ENCODE assay signal across 8 mouse cellular contexts in genomic region chr4:124701916-124702315, GRCm38 (mm10). TPM values are rescaled to one million over a fixed set of nuclear protein-coding genes. Genes with fewer than 3 reads are reported as not detected.
DNase-seq lines count a peak whose midpoint lies in the region; ATAC-seq lines count a peak whose summit lies in the region.

No protein-coding gene starts in this region.

- H3K4me2 ChIP-seq in heart, embryonic 11.5 days: peak overlapping the region; percentile 94
- peak overlapping the region; percentile 74 for H3K4me2 ChIP-seq in limb, embryonic 15.5 days
- peak overlapping the region; percentile 82 for H3K4me2 ChIP-seq in stomach, embryonic 16.5 days (ENCODE audit: low read depth, low read length)

- H3K4me3 ChIP-seq in megakaryocyte, embryonic 14.5 days (replicated peaks): peak overlapping the region; percentile 94
- peak overlapping the region; percentile 90 for H3K4me3 ChIP-seq in heart, embryonic 11.5 days (ENCODE audit: low read depth, low read length)
- peak overlapping the region; percentile 88 for H3K4me3 ChIP-seq in limb, embryonic 15.5 days
- H3K4me3 ChIP-seq in stomach, embryonic 16.5 days (replicated peaks; ENCODE audit: low read length): peak overlapping the region; percentile 92

- no peak for ATAC-seq in megakaryocyte, adult 5-6 weeks (ENCODE audit: poor library complexity, severe bottlenecking)
- no peak for ATAC-seq in heart, embryonic 11.5 days (replicated peaks; ENCODE audit: insufficient number of reproducible peaks, low FRiP score, low TSS enrichment)
- no peak for ATAC-seq in limb, embryonic 15.5 days (ENCODE audit: insufficient number of reproducible peaks, low FRiP score, low TSS enrichment, low read depth)
- ATAC-seq in stomach, embryonic 16.5 days (ENCODE audit: insufficient read depth, low FRiP score): no peak
- no peak for ATAC-seq in inflammation-experienced regulatory T-cells, adult 6 months

- H3K9me3 ChIP-seq in megakaryocyte, embryonic 14.5 days: no peaks in the 10 kb centered on the region
- no peaks in the 10 kb centered on the region for H3K9me3 ChIP-seq in heart, embryonic 11.5 days (replicated peaks; ENCODE audit: control insufficient read depth, low read length)
- no peaks in the 10 kb centered on the region for H3K9me3 ChIP-seq in limb, embryonic 15.5 days
- no peaks in the 10 kb centered on the region for H3K9me3 ChIP-seq in stomach, embryonic 16.5 days (replicated peaks; ENCODE audit: control insufficient read depth, low read length)

- no peak for DNase-seq in T-cell, adult 2 months (ENCODE audit: low spot score)
- no peak for DNase-seq in c-Kit-positive CD71-positive TER-119-positive erythroid progenitor cells, embryonic 14.5 days (ENCODE audit: low spot score)

- H3K4me1 ChIP-seq in megakaryocyte, embryonic 14.5 days: peaks cover 89% of the 10 kb centered on the region
- H3K4me1 ChIP-seq in heart, embryonic 11.5 days (ENCODE audit: control insufficient read depth, insufficient read depth, low read length): peaks cover 41% of the 10 kb centered on the region
- peaks cover 60% of the 10 kb centered on the region for H3K4me1 ChIP-seq in limb, embryonic 15.5 days
- peaks cover 39% of the 10 kb centered on the region for H3K4me1 ChIP-seq in stomach, embryonic 16.5 days (ENCODE audit: control insufficient read depth, insufficient read depth, low read length)

- 42% methylated on average over 4 of the region's 5 CpGs for WGBS in heart, embryonic 11.5 days (ENCODE audit: insufficient replicate concordance)
- WGBS in limb, embryonic 15.5 days: 23% methylated on average over 5 of the region's 5 CpGs
- 25% methylated on average over 5 of the region's 5 CpGs for WGBS in stomach, embryonic 16.5 days

- peaks cover 58% of the 10 kb centered on the region for H3K36me3 ChIP-seq in megakaryocyte, embryonic 14.5 days (replicated peaks; ENCODE audit: low read length)
- H3K36me3 ChIP-seq in heart, embryonic 11.5 days (ENCODE audit: control insufficient read depth, insufficient read depth, low read length): 0 out of 2 replicates have a peak, but pooled peaks cover 4% of the 10 kb centered on the region
- peaks cover 13% of the 10 kb centered on the region for H3K36me3 ChIP-seq in limb, embryonic 15.5 days
- 0 out of 2 replicates have a peak, but pooled peaks cover 4% of the 10 kb centered on the region for H3K36me3 ChIP-seq in stomach, embryonic 16.5 days (ENCODE audit: control insufficient read depth, insufficient read depth, low read length)

- peak overlapping the region; percentile 41 for H3K27ac ChIP-seq in heart, embryonic 11.5 days (ENCODE audit: low read depth, low read length)
- peak overlapping the region; percentile 96 for H3K27ac ChIP-seq in limb, embryonic 15.5 days
- H3K27ac ChIP-seq in stomach, embryonic 16.5 days (ENCODE audit: low read length): peak overlapping the region; percentile 95

- H3K9ac ChIP-seq in heart, embryonic 11.5 days (ENCODE audit: low read depth, low read length): peak overlapping the region; percentile 86; the same call in 1 of the 2 replicates
- peak overlapping the region; percentile 89; the same call in 1 of the 2 replicates for H3K9ac ChIP-seq in limb, embryonic 15.5 days
- H3K9ac ChIP-seq in stomach, embryonic 16.5 days (ENCODE audit: low read length): peak overlapping the region; percentile 97

- H3K27me3 ChIP-seq in megakaryocyte, embryonic 14.5 days (replicated peaks): no peaks in the 10 kb centered on the region
- no peaks in the 10 kb centered on the region for H3K27me3 ChIP-seq in heart, embryonic 11.5 days (ENCODE audit: control insufficient read depth, insufficient read depth, low read length)
- no peaks in the 10 kb centered on the region for H3K27me3 ChIP-seq in limb, embryonic 15.5 days
- H3K27me3 ChIP-seq in stomach, embryonic 16.5 days (ENCODE audit: control insufficient read depth, insufficient read depth, low read length): no peaks in the 10 kb centered on the region

RNA-seq across cellular contexts. Expression of gene Fhl3, which starts 1.4 kb away (rescaled TPM):
- polyA plus RNA-seq in megakaryocyte, embryonic 14.5 days (2012; ENCODE audit: insufficient read depth, low replicate concordance): 122 and 166 TPM in 2 replicates
- 11.5 and 11.7 TPM in 2 replicates for total RNA-seq in megakaryocyte, adult 5-6 weeks (2015)
- 4.2 and 5.0 TPM in 2 replicates for total RNA-seq in megakaryocyte, adult 5-6 weeks (2017)
- polyA plus RNA-seq in heart, embryonic 11.5 days (2014; fragmentation: Nextera tagmentation; extraction: Ambion mirVana): 6.3 and 6.4 TPM in 2 replicates
- polyA plus RNA-seq in limb, embryonic 15.5 days (2015; fragmentation: Nextera tagmentation; extraction: Ambion mirVana): 11.5 and 15.4 TPM in 2 replicates
- 10.1 and 10.8 TPM in 2 replicates for polyA plus RNA-seq in stomach, embryonic 16.5 days (2015; fragmentation: Nextera tagmentation; extraction: Ambion mirVana)
- polyA plus RNA-seq in inflammation-experienced regulatory T-cells, adult 6 months (2017; shearing (Covaris generic)): 10 to 100 TPM in 2 of 3 experiments, 1 to 10 TPM in 1; 8.2 to 15.6 (median 13.5) TPM

RNA-seq across cellular contexts. Expression of gene Utp11, which starts 8.5 kb away (rescaled TPM):
- polyA plus RNA-seq in megakaryocyte, embryonic 14.5 days (2012; ENCODE audit: insufficient read depth, low replicate concordance): 2.9 and 13.8 TPM in 2 replicates
- total RNA-seq in megakaryocyte, adult 5-6 weeks (2015): 39.3 and 42.0 TPM in 2 replicates
- 34.1 and 39.4 TPM in 2 replicates for total RNA-seq in megakaryocyte, adult 5-6 weeks (2017)
- 57.1 and 60.7 TPM in 2 replicates for polyA plus RNA-seq in heart, embryonic 11.5 days (2014; fragmentation: Nextera tagmentation; extraction: Ambion mirVana)
- polyA plus RNA-seq in limb, embryonic 15.5 days (2015; fragmentation: Nextera tagmentation; extraction: Ambion mirVana): 74.7 and 79.4 TPM in 2 replicates
- 85.7 and 88.8 TPM in 2 replicates for polyA plus RNA-seq in stomach, embryonic 16.5 days (2015; fragmentation: Nextera tagmentation; extraction: Ambion mirVana)
- polyA plus RNA-seq in inflammation-experienced regulatory T-cells, adult 6 months (2017; shearing (Covaris generic)): 10 to 100 TPM; 84.4 to 92.4 (median 85.0) TPM

RNA-seq across cellular contexts. Expression of gene Sf3a3, which starts 12.7 kb away (rescaled TPM):
- polyA plus RNA-seq in megakaryocyte, embryonic 14.5 days (2012; ENCODE audit: insufficient read depth, low replicate concordance): 2.2 and 29.0 TPM in 2 replicates
- 58.3 and 58.6 TPM in 2 replicates for total RNA-seq in megakaryocyte, adult 5-6 weeks (2015)
- 88.3 and 100 TPM in 2 replicates for total RNA-seq in megakaryocyte, adult 5-6 weeks (2017)
- 109 and 113 TPM in 2 replicates for polyA plus RNA-seq in heart, embryonic 11.5 days (2014; fragmentation: Nextera tagmentation; extraction: Ambion mirVana)
- polyA plus RNA-seq in limb, embryonic 15.5 days (2015; fragmentation: Nextera tagmentation; extraction: Ambion mirVana): 131 and 134 TPM in 2 replicates
- 114 and 118 TPM in 2 replicates for polyA plus RNA-seq in stomach, embryonic 16.5 days (2015; fragmentation: Nextera tagmentation; extraction: Ambion mirVana)
- 100 to 1,000 TPM; 106 to 117 (median 115) TPM for polyA plus RNA-seq in inflammation-experienced regulatory T-cells, adult 6 months (2017; shearing (Covaris generic))

RNA-seq across cellular contexts. Expression of gene Inpp5b, which starts 39.7 kb away (rescaled TPM):
- 5.7 and 22.3 TPM in 2 replicates for polyA plus RNA-seq in megakaryocyte, embryonic 14.5 days (2012; ENCODE audit: insufficient read depth, low replicate concordance)
- total RNA-seq in megakaryocyte, adult 5-6 weeks (2015): 32.6 and 45.0 TPM in 2 replicates
- total RNA-seq in megakaryocyte, adult 5-6 weeks (2017): 40.7 and 48.4 TPM in 2 replicates
- 18.5 and 19.2 TPM in 2 replicates for polyA plus RNA-seq in heart, embryonic 11.5 days (2014; fragmentation: Nextera tagmentation; extraction: Ambion mirVana)
- polyA plus RNA-seq in limb, embryonic 15.5 days (2015; fragmentation: Nextera tagmentation; extraction: Ambion mirVana): 31.0 and 33.5 TPM in 2 replicates
- polyA plus RNA-seq in stomach, embryonic 16.5 days (2015; fragmentation: Nextera tagmentation; extraction: Ambion mirVana): 33.0 and 35.8 TPM in 2 replicates
- 100 to 1,000 TPM in 2 of 3 experiments, 10 to 100 TPM in 1; 93.6 to 120 (median 110) TPM for polyA plus RNA-seq in inflammation-experienced regulatory T-cells, adult 6 months (2017; shearing (Covaris generic))

RNA-seq across cellular contexts. Expression of gene Pou3f1, which starts 45.3 kb away (rescaled TPM):
- polyA plus RNA-seq in megakaryocyte, embryonic 14.5 days (2012; ENCODE audit: insufficient read depth, low replicate concordance): 0.12 TPM in 1 of 2 replicates, not detected in the other
- not detected in 2 replicates for total RNA-seq in megakaryocyte, adult 5-6 weeks (2015)
- total RNA-seq in megakaryocyte, adult 5-6 weeks (2017): not detected in 2 replicates
- 0.21 and 0.24 TPM in 2 replicates for polyA plus RNA-seq in heart, embryonic 11.5 days (2014; fragmentation: Nextera tagmentation; extraction: Ambion mirVana)
- polyA plus RNA-seq in limb, embryonic 15.5 days (2015; fragmentation: Nextera tagmentation; extraction: Ambion mirVana): 1.1 and 1.7 TPM in 2 replicates
- 0.13 and 0.14 TPM in 2 replicates for polyA plus RNA-seq in stomach, embryonic 16.5 days (2015; fragmentation: Nextera tagmentation; extraction: Ambion mirVana)
- polyA plus RNA-seq in inflammation-experienced regulatory T-cells, adult 6 months (2017; shearing (Covaris generic)): not detected

Comparison
In these comparisons a context has a peak if more than half of its experiments do, and no peak if none do; other contexts are left out.
1. H3K27ac ChIP-seq: peak in every context shown above with its lines; median percentile 96 in limb, embryonic 15.5 days; 95 in stomach, embryonic 16.5 days; 41 in heart, embryonic 11.5 days.